Comparison of ENCODE assay signal across 8 mouse cellular contexts in genomic region chr6:129181249-129181648, GRCm38 (mm10). TPM values are rescaled to one million over a fixed set of nuclear protein-coding genes. Genes with fewer than 3 reads are reported as not detected.
A peak's percentile ranks its signal among the peaks of the same experiment; 100 is the strongest.
DNase-seq lines count a peak whose midpoint lies in the region; ATAC-seq and TF ChIP-seq lines count a peak whose summit lies in the region.

No protein-coding gene starts in this region.

- no peak for ATAC-seq in embryonic facial prominence, embryonic 15.5 days (ENCODE audit: insufficient number of reproducible peaks, low FRiP score, low TSS enrichment, low read depth)
- ATAC-seq in intestine, embryonic 15.5 days = no peak
- no peak for ATAC-seq in midbrain, postnatal 0 days (ENCODE audit: low FRiP score)

- H3K4me3 ChIP-seq in liver, adult 2 months (ENCODE audit: insufficient read depth, low read depth, low read length) = peak overlapping the region; percentile 96
- peak overlapping the region; percentile 50 for H3K4me3 ChIP-seq in embryonic facial prominence, embryonic 15.5 days (replicated peaks)
- H3K4me3 ChIP-seq in intestine, embryonic 15.5 days (replicated peaks) = peak overlapping the region; percentile 44
- H3K4me3 ChIP-seq in midbrain, postnatal 0 days (ENCODE audit: low read depth, low read length) = peak overlapping the region; percentile 35

- peaks cover 15% of the 10 kb centered on the region for H3K4me1 ChIP-seq in liver, adult 2 months (ENCODE audit: control insufficient read depth, insufficient read depth, low read length)
- no peaks in the 10 kb centered on the region for H3K4me1 ChIP-seq in embryonic facial prominence, embryonic 15.5 days
- H3K4me1 ChIP-seq in intestine, embryonic 15.5 days (replicated peaks) = 0 out of 2 replicates have a peak, but pooled peaks cover 2% of the 10 kb centered on the region
- no peaks in the 10 kb centered on the region for H3K4me1 ChIP-seq in midbrain, postnatal 0 days (ENCODE audit: insufficient read depth, low read length)

- 0% methylated on average over 1 of the region's 1 CpGs for WGBS in liver, adult 2 months
- WGBS in embryonic facial prominence, embryonic 15.5 days = 0% methylated on average over 1 of the region's 1 CpGs
- WGBS in intestine, embryonic 15.5 days = 8% methylated on average over 1 of the region's 1 CpGs
- 0% methylated on average over 1 of the region's 1 CpGs for WGBS in midbrain, postnatal 0 days

- peaks cover 12% of the 10 kb centered on the region for H3K79me2 ChIP-seq in liver, adult 2 months (ENCODE audit: control insufficient read depth, insufficient read depth, low read length)

- peaks cover 42% of the 10 kb centered on the region for H3K36me3 ChIP-seq in liver, adult 2 months (ENCODE audit: control insufficient read depth, insufficient read depth, low read length)
- H3K36me3 ChIP-seq in embryonic facial prominence, embryonic 15.5 days = peaks cover 9% of the 10 kb centered on the region; the same call in 1 of the 2 replicates
- H3K36me3 ChIP-seq in intestine, embryonic 15.5 days = peaks cover 9% of the 10 kb centered on the region; the same call in 1 of the 2 replicates
- H3K36me3 ChIP-seq in midbrain, postnatal 0 days (ENCODE audit: insufficient read depth, low read length) = no peaks in the 10 kb centered on the region

- no peaks in the 10 kb centered on the region for H3K27me3 ChIP-seq in liver, adult 2 months (ENCODE audit: control insufficient read depth, insufficient read depth, low read length)
- no peaks in the 10 kb centered on the region for H3K27me3 ChIP-seq in embryonic facial prominence, embryonic 15.5 days
- no peaks in the 10 kb centered on the region for H3K27me3 ChIP-seq in intestine, embryonic 15.5 days (replicated peaks)
- H3K27me3 ChIP-seq in midbrain, postnatal 0 days (ENCODE audit: insufficient read depth, low read length) = no peaks in the 10 kb centered on the region

- H3K9ac ChIP-seq in liver, adult 2 months (ENCODE audit: low read depth, low read length) = peak overlapping the region; percentile 99
- H3K9ac ChIP-seq in embryonic facial prominence, embryonic 15.5 days = no peak overlapping the region
- H3K9ac ChIP-seq in intestine, embryonic 15.5 days = peak overlapping the region; percentile 62
- H3K9ac ChIP-seq in midbrain, postnatal 0 days (replicated peaks; ENCODE audit: low read length, poor library complexity, severe bottlenecking) = peak overlapping the region; percentile 44

- TF ChIP-seq CTCF in liver, adult 2 months (IDR thresholded peaks at IDR 0.05; ENCODE audit: low read depth, low read length) = peak; percentile 28; the same call in 1 of the 2 replicates
- TF ChIP-seq CTCF in midbrain, postnatal 0 days (IDR thresholded peaks at IDR 0.05) = no peak

- H3K4me2 ChIP-seq in embryonic facial prominence, embryonic 15.5 days (replicated peaks) = peak overlapping the region; percentile 51
- H3K4me2 ChIP-seq in intestine, embryonic 15.5 days (replicated peaks) = peak overlapping the region; percentile 43
- H3K4me2 ChIP-seq in midbrain, postnatal 0 days (ENCODE audit: low read depth, low read length, poor library complexity, severe bottlenecking) = peak overlapping the region; percentile 48

- intact Hi-C loops in left cerebral cortex, postnatal 25 days (cut with DNase I) = loop anchor here (2.0 kb wide), 1 partner anchor 50 kb away; no protein-coding TSS in a partner anchor

- H3K27ac ChIP-seq in liver, adult 2 months (replicated peaks; ENCODE audit: insufficient read depth, low read depth, low read length) = peak overlapping the region; percentile 97
- peak overlapping the region; percentile 94 for H3K27ac ChIP-seq in embryonic facial prominence, embryonic 15.5 days (replicated peaks)
- peak overlapping the region; percentile 91 for H3K27ac ChIP-seq in intestine, embryonic 15.5 days
- peak overlapping the region; percentile 62 for H3K27ac ChIP-seq in midbrain, postnatal 0 days (ENCODE audit: low read depth, low read length)

- DNase-seq in liver, adult 2 months (ENCODE audit: extremely low read depth, low read depth, low spot score) = no peak
- no peak for DNase-seq in liver
- DNase-seq in midbrain, postnatal 0 days (ENCODE audit: low spot score) = no peak
- DNase-seq in adrenal gland, postnatal 36 days = no peak
- no peak for DNase-seq in left cerebral cortex, postnatal 25 days (ENCODE audit: low spot score in 2 of 2)
- DNase-seq in cerebellum, postnatal 25 days = no peak

- no peaks in the 10 kb centered on the region for H3K9me3 ChIP-seq in embryonic facial prominence, embryonic 15.5 days (replicated peaks)
- no peaks in the 10 kb centered on the region for H3K9me3 ChIP-seq in intestine, embryonic 15.5 days
- no peaks in the 10 kb centered on the region for H3K9me3 ChIP-seq in midbrain, postnatal 0 days (ENCODE audit: low read length)

- no peak for TF ChIP-seq POLR2A in liver, adult 2 months (IDR thresholded peaks at IDR 0.05; ENCODE audit: extremely low read depth, insufficient read depth, low read length)

RNA-seq across cellular contexts. Expression of gene Clec2d, which starts 0.8 kb away (rescaled TPM):
- 521 and 532 TPM in 2 replicates for total RNA-seq in liver, adult 2 months (2014; rRNA removed)
- 124 and 141 TPM in 2 replicates for polyA plus RNA-seq in liver, adult 2 months (2012; rRNA removed)
- polyA plus RNA-seq in embryonic facial prominence, embryonic 15.5 days (2015; fragmentation: Nextera tagmentation; extraction: Ambion mirVana) = 0.46 and 0.80 TPM in 2 replicates
- polyA plus RNA-seq in intestine, embryonic 15.5 days (2015; fragmentation: Nextera tagmentation; extraction: Ambion mirVana) = 0.80 and 0.90 TPM in 2 replicates
- total RNA-seq in midbrain, postnatal 0 days (2014; rRNA removed) = 11.0 and 12.9 TPM in 2 replicates
- 0.13 TPM in 1 of 2 replicates, not detected in the other for polyA plus RNA-seq in midbrain, postnatal 0 days (2015; fragmentation: Nextera tagmentation; extraction: Ambion mirVana)
- 10 to 100 TPM; 39.7 to 59.7 TPM for total RNA-seq in adrenal gland, postnatal 36 days (2021)
- total RNA-seq in left cerebral cortex, postnatal 25 days (2021) = 1 to 10 TPM; 6.4 to 7.2 TPM

Comparison
In these comparisons a context has a peak if more than half of its experiments do, and no peak if none do; other contexts are left out.
1. H3K4me3 ChIP-seq: peak in every context shown above with its lines; median percentile 96 in liver, adult 2 months; 50 in embryonic facial prominence, embryonic 15.5 days; 44 in intestine, embryonic 15.5 days; 35 in midbrain, postnatal 0 days.